Mouse (Mus musculus) limb, embryonic 15.5 days (tissue): ENCODE results near the gene Ttc17. TPM values are rescaled to one million over a fixed set of nuclear protein-coding genes. Genes with fewer than 3 reads are reported as not detected.

Experiments used
- ATAC-seq: fragments of 200-750 bp; cut with Nextera tagmentation; 2 replicates; pipeline ENCODE4 v1.8.0; 2017; ENCODE audit warnings: low read depth, moderate TSS enrichment; ENCODE audit not compliant: insufficient number of reproducible peaks, low FRiP score, low TSS enrichment
- H3K27ac ChIP-seq: fragments of 300-500 bp; sonication (generic); 2 replicates; pipeline ENCODE4 v1.5.1; 2015; ENCODE audit warnings: moderate library complexity, mild to moderate bottlenecking, inconsistent platforms
- H3K27me3 ChIP-seq: fragments of 300-500 bp; sonication (generic); 2 replicates; pipeline ENCODE4 v1.6.1; 2015; ENCODE audit warnings: inconsistent platforms
- H3K36me3 ChIP-seq: fragments of 300-500 bp; sonication (generic); 2 replicates; pipeline ENCODE4 v1.6.1; 2015; ENCODE audit warnings: inconsistent platforms
- H3K4me1 ChIP-seq: fragments of 300-500 bp; sonication (generic); 2 replicates; pipeline ENCODE4 v1.6.1; 2015; ENCODE audit warnings: inconsistent platforms
- H3K4me2 ChIP-seq: fragments of 300-500 bp; sonication (generic); 2 replicates; pipeline ENCODE4 v1.6.1; 2015; ENCODE audit warnings: mild to moderate bottlenecking, inconsistent platforms
- H3K4me3 ChIP-seq: fragments of 300-500 bp; sonication (generic); 2 replicates; pipeline ENCODE4 v1.5.1; 2015; ENCODE audit warnings: mild to moderate bottlenecking, inconsistent platforms
- H3K9ac ChIP-seq: fragments of 300-500 bp; sonication (generic); 2 replicates; pipeline ENCODE4 v1.6.1; 2015; ENCODE audit warnings: inconsistent platforms
- H3K9me3 ChIP-seq: fragments of 300-500 bp; sonication (generic); 2 replicates; pipeline ENCODE4 v1.6.1; 2016; ENCODE audit warnings: inconsistent platforms
- WGBS: fragments of 180-500 bp; shearing (Covaris S2); methylation state at CpG from one replicate; pipeline ENCODE4 v1.1.7; 2015; 5-methylcytosine and 5-hydroxymethylcytosine counted together
- polyA plus RNA-seq: library from polyadenylated mRNA; unstranded; fragments of >200 nt; fragmentation: Nextera tagmentation; extraction: Ambion mirVana; gene quantifications from 2 replicates; pipeline ENCODE4 v1.2.1, GENCODE M21; 2015

The Ttc17 gene
- polyA plus RNA-seq, 1 experiment from 2014 or later, result 20.9 TPM

DNA sequence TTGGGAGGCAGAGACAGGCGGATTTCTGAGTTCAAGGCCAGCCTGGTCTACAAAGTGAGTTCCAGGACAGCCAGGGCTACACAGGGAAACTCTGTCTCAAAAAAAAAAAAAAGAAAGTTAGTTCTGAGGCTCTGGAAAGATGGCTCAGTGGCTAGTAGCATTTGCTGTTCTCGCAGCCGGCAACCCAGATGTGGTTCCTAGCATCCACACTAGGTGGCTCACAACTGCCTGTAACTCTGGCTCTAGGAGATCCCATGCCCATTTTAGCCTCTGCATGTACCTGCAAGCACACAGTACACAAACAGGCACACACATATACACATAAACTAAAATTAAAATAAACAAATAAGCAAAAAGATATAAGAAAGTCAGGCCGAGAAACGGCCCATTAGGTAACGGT, 35.4 kb downstream of the Ttc17 start:
- H3K27ac ChIP-seq, result no peak overlapping the region
- H3K27me3 ChIP-seq, result no peaks in the 10 kb centered on the region
- ATAC-seq, result no peak
- H3K4me2 ChIP-seq, result no peak overlapping the region
- H3K36me3 ChIP-seq, result peaks cover 70% of the 10 kb centered on the region
- 85% methylated on average over 6 of the region's 6 CpGs for WGBS
- H3K4me3 ChIP-seq, result no peak overlapping the region
- H3K9me3 ChIP-seq, result no peaks in the 10 kb centered on the region
- no peaks in the 10 kb centered on the region for H3K4me1 ChIP-seq
- no peak overlapping the region for H3K9ac ChIP-seq

DNA sequence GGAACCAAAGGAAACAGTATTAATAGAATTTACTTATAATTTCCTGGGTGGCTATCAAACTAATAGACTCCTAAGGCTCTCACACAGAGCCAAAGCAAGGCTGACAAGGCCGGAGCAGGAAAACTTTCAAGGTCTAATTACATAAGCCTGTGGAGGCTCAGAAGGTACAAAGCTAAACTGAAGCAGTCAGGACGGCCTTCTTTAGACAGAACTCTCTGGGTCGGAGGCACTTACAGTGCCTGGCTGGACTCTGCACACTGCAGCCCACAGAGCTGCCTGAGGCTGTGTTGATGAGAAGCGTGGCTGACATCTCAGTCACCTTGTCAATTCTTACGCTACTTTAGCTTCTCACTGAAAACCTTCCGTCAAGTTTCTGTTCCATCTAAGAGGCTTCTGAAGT, 42.7 kb downstream of the Ttc17 start:
- Histone ChIP-seq H3K9me3 (no peaks in the 10 kb centered on the region), H3K4me1 (no peaks in the 10 kb centered on the region), H3K4me2 (no peak overlapping the region), H3K27me3 (no peaks in the 10 kb centered on the region), H3K27ac (no peak overlapping the region), H3K4me3 (no peak overlapping the region), H3K36me3 (peaks cover 68% of the 10 kb centered on the region), H3K9ac (no peak overlapping the region)
- no peak for ATAC-seq
- WGBS, result 95% methylated on average over 6 of the region's 6 CpGs

DNA sequence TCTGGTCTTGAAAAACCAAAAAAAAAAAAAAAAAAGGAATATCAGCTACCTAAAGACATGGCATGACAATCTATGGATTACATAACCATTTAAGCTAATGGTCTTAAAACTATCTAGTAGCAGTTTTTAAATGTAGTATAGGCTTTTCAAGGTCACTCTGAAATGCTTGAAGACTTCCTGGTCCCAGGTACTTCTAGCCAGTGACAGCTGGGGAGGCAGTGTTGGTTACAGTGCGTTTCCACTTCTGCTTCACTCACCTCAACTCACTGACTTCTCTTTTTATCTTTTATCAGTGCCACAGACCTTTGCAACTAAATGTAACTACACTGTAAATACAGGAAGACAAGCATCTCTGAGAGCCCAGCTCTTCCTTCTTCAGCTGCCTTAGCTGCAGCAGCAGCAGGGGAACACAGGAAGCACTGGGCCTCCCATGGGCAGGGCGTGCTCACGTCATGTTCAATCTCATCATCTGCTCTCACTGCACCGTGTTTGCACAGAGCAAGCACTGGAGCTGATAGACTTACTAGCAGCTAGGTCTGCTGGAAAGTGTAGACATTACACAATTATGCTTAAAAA, 46.0 kb downstream of the Ttc17 start:
- no peaks in the 10 kb centered on the region for H3K4me1 ChIP-seq
- H3K4me2 ChIP-seq, result no peak overlapping the region
- H3K4me3 ChIP-seq, result no peak overlapping the region
- WGBS, result 79% methylated on average over 4 of the region's 4 CpGs
- H3K9me3 ChIP-seq, result no peaks in the 10 kb centered on the region
- no peak overlapping the region for H3K27ac ChIP-seq
- H3K36me3 ChIP-seq, result peaks cover 77% of the 10 kb centered on the region
- no peaks in the 10 kb centered on the region for H3K27me3 ChIP-seq
- H3K9ac ChIP-seq, result no peak overlapping the region
- ATAC-seq, result no peak

DNA sequence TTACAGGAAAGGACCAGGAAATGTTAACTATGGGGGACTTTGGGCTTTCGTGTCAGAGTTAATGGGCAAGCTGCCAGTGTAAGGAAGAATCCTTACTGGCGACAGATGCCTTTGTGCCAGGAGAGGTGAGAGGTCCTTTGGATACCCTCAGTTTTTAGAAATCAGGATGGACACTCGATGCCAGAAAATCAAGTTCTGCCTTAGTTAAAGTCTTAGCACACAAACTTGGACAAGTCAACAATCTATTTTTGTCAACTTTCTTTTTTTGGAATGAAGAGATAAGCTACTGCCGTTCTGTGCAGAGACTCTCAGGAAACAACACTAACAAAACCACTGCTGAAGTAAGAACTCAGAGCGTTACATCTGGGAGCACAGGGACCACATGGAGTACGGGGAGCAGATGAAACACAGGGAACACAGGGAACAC, 58.3 kb downstream of the Ttc17 start:
- H3K36me3 ChIP-seq, result peaks cover 9% of the 10 kb centered on the region
- no peak overlapping the region for H3K4me2 ChIP-seq
- H3K9ac ChIP-seq, result no peak overlapping the region
- no peaks in the 10 kb centered on the region for H3K4me1 ChIP-seq
- no peaks in the 10 kb centered on the region for H3K27me3 ChIP-seq
- no peaks in the 10 kb centered on the region for H3K9me3 ChIP-seq
- H3K4me3 ChIP-seq, result no peak overlapping the region
- WGBS, result 68% methylated on average over 6 of the region's 6 CpGs
- no peak for ATAC-seq
- no peak overlapping the region for H3K27ac ChIP-seq

DNA sequence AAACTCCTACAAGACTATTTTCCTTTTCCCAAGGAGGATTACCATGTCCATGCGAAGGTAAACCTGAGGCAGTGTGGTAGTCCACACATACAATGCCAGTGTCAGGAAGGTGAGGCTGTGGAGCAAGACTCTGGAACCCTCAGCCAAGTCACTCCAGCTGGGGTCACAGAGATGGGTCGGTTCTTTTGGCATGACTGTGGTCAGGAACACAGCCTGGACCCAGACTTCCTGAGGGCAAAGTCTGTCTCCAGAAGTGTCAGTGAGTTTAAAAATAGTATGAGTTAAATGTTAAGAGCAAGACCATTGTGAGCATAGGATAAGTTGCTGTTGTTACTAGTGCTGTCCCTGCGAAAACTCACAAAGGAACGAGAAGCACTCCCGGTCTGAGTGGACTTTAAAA, 59.7 kb downstream of the Ttc17 start:
- no peak for ATAC-seq
- 87% methylated on average over 5 of the region's 5 CpGs for WGBS
- Histone ChIP-seq H3K4me2 (no peak overlapping the region), H3K36me3 (peaks cover 16% of the 10 kb centered on the region), H3K9ac (no peak overlapping the region), H3K27ac (no peak overlapping the region), H3K9me3 (no peaks in the 10 kb centered on the region), H3K4me3 (no peak overlapping the region), H3K27me3 (no peaks in the 10 kb centered on the region), H3K4me1 (no peaks in the 10 kb centered on the region)

DNA sequence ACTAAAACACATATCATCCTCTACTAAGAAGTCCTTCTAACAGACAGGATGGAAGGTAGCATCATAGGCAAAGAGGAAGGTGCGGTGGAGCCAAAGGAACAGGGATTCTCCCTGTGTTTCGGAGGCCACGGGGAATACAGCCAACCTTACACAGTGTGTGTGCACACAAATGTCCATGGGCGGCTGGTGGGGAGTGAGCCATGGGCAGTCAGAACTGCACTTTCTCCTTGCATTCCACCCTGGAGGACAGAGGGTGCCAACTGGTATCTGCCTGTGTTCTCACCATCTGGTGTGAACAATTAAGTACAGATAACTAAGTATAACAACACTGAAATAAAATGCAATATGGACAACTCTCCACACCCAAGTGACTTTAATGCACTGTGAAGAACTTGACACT, 61.9 kb downstream of the Ttc17 start:
- peaks cover 22% of the 10 kb centered on the region for H3K36me3 ChIP-seq
- H3K9ac ChIP-seq, result no peak overlapping the region
- H3K4me2 ChIP-seq, result no peak overlapping the region
- H3K4me3 ChIP-seq, result no peak overlapping the region
- no peaks in the 10 kb centered on the region for H3K9me3 ChIP-seq
- H3K27ac ChIP-seq, result no peak overlapping the region
- ATAC-seq, result no peak
- H3K27me3 ChIP-seq, result no peaks in the 10 kb centered on the region
- H3K4me1 ChIP-seq, result no peaks in the 10 kb centered on the region
- WGBS, result 88% methylated on average over 4 of the region's 4 CpGs

DNA sequence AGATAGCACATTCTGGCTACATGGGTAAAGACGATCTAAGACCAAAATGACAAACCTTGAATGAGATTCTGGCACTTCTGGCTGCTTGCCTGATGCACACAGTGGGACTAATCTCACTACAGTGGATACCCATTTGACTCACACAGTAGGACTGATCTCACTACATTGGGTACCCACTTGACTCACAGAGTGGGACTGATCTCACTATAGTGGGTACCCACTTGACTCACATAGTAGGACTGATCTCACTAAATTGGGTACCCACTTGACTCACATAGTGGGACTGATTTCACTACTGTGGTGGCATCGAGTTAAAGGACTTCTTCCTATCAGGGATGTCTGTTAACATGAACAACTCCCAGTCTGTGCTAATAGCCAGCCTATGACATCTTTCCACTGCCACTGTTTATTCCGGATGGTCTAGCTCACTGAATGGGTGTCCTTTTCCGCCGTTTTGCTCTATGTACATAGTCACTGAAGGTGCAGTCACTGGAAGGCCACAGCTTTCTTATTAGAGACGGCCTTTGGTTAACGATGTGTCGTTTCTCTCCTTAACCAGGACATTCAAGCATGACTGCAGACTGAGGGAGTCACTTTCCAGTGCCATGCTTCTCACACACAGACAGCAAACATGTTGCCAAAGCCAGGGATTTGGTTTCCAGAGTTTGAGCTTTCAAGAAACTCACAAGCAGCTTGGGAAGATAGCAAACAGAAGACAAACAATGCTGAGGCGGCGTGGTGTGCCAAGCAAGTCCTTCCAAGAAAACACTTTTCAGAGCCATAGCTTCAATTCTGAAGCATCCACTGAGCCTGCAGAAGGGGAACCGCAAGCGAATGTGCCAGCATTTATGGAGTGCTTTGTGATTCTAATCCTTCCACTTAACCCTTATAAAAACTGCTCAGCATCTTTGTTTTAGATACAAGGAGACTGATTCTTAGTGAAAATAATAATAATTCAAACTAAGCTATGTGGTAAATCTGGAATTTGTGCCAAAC, 62.9 kb downstream of the Ttc17 start:
- no peak overlapping the region for H3K4me2 ChIP-seq
- H3K9me3 ChIP-seq, result no peaks in the 10 kb centered on the region
- 82% methylated on average over 12 of the region's 12 CpGs for WGBS
- H3K27ac ChIP-seq, result no peak overlapping the region
- no peak overlapping the region for H3K4me3 ChIP-seq
- H3K4me1 ChIP-seq, result no peaks in the 10 kb centered on the region
- ATAC-seq, result no peak
- H3K9ac ChIP-seq, result no peak overlapping the region
- peaks cover 30% of the 10 kb centered on the region for H3K36me3 ChIP-seq
- no peaks in the 10 kb centered on the region for H3K27me3 ChIP-seq

DNA sequence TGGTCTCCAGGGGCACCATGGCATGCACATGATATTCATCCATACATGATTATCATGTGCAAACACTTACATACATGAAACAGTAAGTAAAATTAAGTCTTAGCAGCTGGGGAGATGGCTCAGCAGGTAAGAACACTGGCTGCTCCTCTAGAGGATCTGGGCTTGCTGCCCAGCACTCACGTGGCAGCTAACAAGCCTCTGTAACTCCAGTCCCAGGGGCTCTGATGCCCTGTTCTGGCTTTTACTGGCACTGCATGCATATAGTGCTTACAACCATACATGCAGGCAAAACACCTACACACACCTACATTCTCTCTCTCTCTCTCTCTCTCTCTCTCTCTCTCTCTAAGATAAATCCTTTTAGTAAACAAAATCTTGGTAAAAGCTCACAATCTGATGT, 65.7 kb downstream of the Ttc17 start:
- Histone ChIP-seq H3K27ac (no peak overlapping the region), H3K9me3 (no peaks in the 10 kb centered on the region), H3K4me3 (no peak overlapping the region), H3K36me3 (peaks cover 46% of the 10 kb centered on the region), H3K4me2 (no peak overlapping the region), H3K9ac (no peak overlapping the region), H3K4me1 (no peaks in the 10 kb centered on the region), H3K27me3 (no peaks in the 10 kb centered on the region)
- ATAC-seq, result no peak
- 65% methylated on average over 1 of the region's 1 CpGs for WGBS

DNA sequence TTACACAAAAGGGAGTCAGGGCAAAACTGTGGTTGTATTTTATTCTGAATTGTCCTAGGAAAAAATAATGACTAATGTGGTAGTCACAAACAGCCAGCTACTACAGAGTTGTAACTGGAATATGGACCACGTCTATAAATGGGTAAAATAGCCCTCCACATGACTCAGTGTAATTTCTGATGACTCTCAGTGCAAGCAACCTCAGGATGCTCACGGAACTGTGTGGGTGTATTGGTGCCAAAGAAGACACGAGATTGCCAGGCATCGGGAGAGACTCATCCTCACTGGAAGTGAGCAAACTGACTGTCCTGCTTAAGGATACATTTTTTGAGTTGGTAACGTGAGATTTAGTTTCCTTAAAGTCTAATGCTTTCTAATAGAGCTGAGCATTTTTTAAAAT, 67.0 kb downstream of the Ttc17 start:
- no peak overlapping the region for H3K9ac ChIP-seq
- no peak overlapping the region for H3K27ac ChIP-seq
- no peaks in the 10 kb centered on the region for H3K27me3 ChIP-seq
- ATAC-seq, result no peak
- 92% methylated on average over 5 of the region's 5 CpGs for WGBS
- H3K9me3 ChIP-seq, result no peaks in the 10 kb centered on the region
- peaks cover 51% of the 10 kb centered on the region for H3K36me3 ChIP-seq
- no peak overlapping the region for H3K4me3 ChIP-seq
- H3K4me2 ChIP-seq, result no peak overlapping the region
- no peaks in the 10 kb centered on the region for H3K4me1 ChIP-seq

DNA sequence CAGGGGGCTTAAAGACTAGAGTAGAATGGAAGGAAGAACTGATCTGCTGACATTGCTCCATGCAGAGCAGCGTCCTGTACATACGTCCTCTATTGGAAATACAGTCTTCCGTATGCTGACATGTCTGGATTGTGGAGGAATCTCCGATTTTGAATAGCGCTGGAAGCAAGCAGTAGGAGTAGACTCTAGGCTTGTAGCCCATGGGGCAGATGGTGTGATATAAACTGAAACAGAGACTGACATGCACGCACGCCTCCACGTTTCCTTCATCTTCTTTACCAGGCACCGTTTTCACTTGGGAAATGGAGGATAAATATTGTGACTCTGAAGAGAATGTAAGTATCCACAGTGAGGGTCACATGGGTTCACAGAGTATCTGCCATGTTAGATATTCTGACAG, 70.2 kb downstream of the Ttc17 start:
- Histone ChIP-seq H3K4me1 (no peaks in the 10 kb centered on the region), H3K4me2 (no peak overlapping the region), H3K27me3 (no peaks in the 10 kb centered on the region), H3K36me3 (peaks cover 49% of the 10 kb centered on the region), H3K27ac (no peak overlapping the region), H3K4me3 (no peak overlapping the region), H3K9ac (no peak overlapping the region), H3K9me3 (no peaks in the 10 kb centered on the region)
- WGBS, result 95% methylated on average over 9 of the region's 9 CpGs
- ATAC-seq, result no peak

DNA sequence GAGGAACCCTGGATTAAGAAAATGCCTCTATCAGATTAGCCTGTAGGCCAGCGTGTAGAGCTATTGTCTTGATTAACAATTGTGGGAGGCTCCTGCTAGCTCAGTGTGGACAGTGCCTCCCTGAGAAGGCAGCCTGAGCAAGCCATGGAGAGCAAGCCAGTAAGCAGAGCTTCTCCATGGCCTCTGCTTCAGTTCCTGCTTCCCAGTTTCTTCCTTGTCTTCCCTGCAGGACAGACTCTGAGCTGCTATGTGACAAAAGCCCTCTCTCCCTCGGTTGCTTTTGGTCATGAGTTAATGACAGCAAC, 71.8 kb downstream of the Ttc17 start:
- Histone ChIP-seq H3K27ac (no peak overlapping the region), H3K4me1 (no peaks in the 10 kb centered on the region), H3K4me2 (no peak overlapping the region), H3K9me3 (no peaks in the 10 kb centered on the region), H3K27me3 (no peaks in the 10 kb centered on the region), H3K36me3 (peaks cover 57% of the 10 kb centered on the region), H3K9ac (no peak overlapping the region), H3K4me3 (no peak overlapping the region)
- 88% methylated on average over 2 of the region's 2 CpGs for WGBS
- no peak for ATAC-seq

DNA sequence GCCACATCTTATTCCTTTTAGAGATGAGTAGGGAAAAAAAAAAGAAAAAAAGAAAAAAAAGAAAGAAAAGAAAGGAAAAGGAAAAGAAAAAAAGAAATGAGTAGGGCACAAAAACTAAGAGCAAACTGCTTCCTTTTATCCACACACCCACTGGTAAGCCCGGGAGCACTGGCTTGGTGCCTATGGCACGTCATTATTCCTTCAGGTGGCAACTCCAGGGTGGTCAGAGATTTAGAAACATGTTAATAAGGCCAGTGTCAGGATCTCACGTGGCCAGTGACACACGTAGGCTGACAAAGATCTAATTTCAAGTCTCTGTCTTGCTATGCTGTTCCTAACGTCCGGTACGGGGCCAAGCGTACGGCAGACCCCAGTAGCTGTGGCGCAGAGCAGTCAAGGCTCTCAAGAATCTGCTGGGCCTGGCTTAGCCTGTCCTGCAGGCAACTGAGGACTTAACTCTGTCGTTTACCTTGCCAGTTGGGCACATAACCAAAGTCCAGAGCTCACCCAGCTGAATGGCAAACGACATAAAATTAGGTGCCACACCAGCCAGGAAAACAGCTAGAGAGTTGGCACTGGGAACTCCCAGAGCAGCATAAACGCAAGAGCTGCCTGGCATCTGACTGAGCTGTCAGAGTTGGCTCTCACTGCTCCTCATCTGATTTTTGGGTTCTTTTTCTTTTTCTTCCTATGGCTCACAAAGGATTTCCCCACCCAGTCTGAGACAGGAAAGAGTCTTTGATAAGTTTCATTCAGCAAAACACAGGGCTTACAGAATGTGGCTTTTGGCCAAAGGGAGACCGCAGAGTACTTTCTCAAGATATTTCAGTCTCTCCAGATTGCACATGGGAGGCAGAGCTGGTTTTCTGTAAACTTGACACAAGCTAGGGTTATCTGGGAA, 72.4 kb downstream of the Ttc17 start:
- Histone ChIP-seq H3K4me2 (no peak overlapping the region), H3K27me3 (no peaks in the 10 kb centered on the region), H3K4me3 (no peak overlapping the region), H3K9me3 (no peaks in the 10 kb centered on the region), H3K9ac (no peak overlapping the region), H3K36me3 (peaks cover 57% of the 10 kb centered on the region), H3K27ac (no peak overlapping the region), H3K4me1 (no peaks in the 10 kb centered on the region)
- no peak for ATAC-seq
- WGBS, result 81% methylated on average over 14 of the region's 14 CpGs
